Mouse (Mus musculus) kidney, adult 2 months (tissue): ENCODE results near the gene Tmem109. TPM values are rescaled to one million over a fixed set of nuclear protein-coding genes. Genes with fewer than 3 reads are reported as not detected.

Experiments used
- DNase-seq: peaks from one replicate; pipeline ENCODE4 v3.0.0; 2021
- H3K27ac ChIP-seq: fragments of 200-500 bp; 2 replicates; pipeline ENCODE4 v1.5.1; 2012; ENCODE audit warnings: low read depth, low read length, control low read depth, inconsistent platforms; ENCODE audit not compliant: insufficient read depth
- H3K27me3 ChIP-seq: fragments of 200-500 bp; replicated peaks from 2 replicates; pipeline ENCODE4 v1.6.1; 2012; ENCODE audit warnings: mild to moderate bottlenecking, moderate library complexity, low read length, inconsistent platforms; ENCODE audit not compliant: control insufficient read depth, insufficient read depth
- H3K36me3 ChIP-seq: fragments of 200-500 bp; 2 replicates; pipeline ENCODE4 v1.6.1; 2012; ENCODE audit warnings: mild to moderate bottlenecking, moderate library complexity, low read length, inconsistent platforms; ENCODE audit not compliant: control insufficient read depth, insufficient read depth
- H3K4me1 ChIP-seq: fragments of 200-500 bp; 2 replicates; pipeline ENCODE4 v1.6.1; 2011; ENCODE audit warnings: low read length; ENCODE audit not compliant: control insufficient read depth, insufficient read depth
- H3K4me3 ChIP-seq: fragments of 200-500 bp; 2 replicates; pipeline ENCODE4 v1.5.1; 2011; ENCODE audit warnings: mild to moderate bottlenecking, low read depth, low read length, control low read depth; ENCODE audit not compliant: insufficient read depth
- CTCF ChIP-seq: fragments of 200-500 bp; conservative IDR thresholded peaks from 2 replicates; pipeline ENCODE4 v1.5.1; 2011; ENCODE audit warnings: low read depth, mild to moderate bottlenecking, control low read depth, low read length, moderate library complexity, mixed read lengths; ENCODE audit not compliant: insufficient read depth, insufficient read length
- POLR2A ChIP-seq: fragments of 200-500 bp; IDR thresholded peaks from one replicate; pipeline ENCODE4 v1.6.1; 2011; ENCODE audit warnings: low read depth, low read length, control low read depth
- WGBS: fragments of 180-500 bp; shearing (Covaris S2); methylation state at CpG from one replicate; pipeline ENCODE4 v1.1.7; 2018; 5-methylcytosine and 5-hydroxymethylcytosine counted together
- polyA plus RNA-seq: library from polyadenylated mRNA; depleted of rRNA; stranded (reverse); fragments of >200 nt; gene quantifications from 2 replicates; pipeline ENCODE4 v1.2.3, GENCODE M21; 2012; rRNA removed

The Tmem109 gene
- 101 and 124 TPM in 2 replicates for polyA plus RNA-seq

DNA sequence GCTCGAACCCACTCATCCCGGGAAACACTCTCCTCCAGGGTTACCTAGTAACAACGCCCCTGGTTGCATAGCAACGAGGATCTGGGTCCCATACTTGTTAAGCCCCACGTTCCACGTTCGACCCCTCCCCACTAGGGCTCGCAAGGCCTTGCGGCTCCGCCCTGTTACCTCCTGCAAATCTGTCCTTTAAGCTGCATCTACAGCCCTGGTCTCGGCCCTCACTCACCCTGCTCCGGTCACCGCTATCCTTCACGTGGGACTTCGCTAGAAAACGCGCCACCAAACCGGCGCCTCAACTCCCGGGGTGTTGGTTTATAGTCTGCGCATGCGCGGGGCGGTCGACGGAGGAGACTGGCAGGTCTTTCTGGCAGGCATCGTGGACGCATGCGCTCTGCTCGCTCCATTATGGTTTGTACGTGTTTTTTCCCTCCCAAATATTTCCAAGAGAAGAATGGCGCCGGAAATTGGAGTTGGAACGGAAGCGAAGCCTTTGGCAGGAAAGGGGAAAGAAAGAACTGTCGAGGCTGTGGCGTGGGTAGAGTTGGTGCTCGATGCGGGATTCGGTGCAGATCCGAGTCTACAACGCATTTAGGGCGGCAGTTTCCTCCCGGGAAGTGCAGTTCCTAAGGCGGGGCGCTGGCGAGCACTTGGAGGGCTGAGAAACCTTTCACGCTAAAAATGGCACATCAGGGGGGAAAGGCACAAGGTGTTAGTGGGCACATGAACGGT, at the start of gene Tmem109:
TSS of gene Tmem109 (minus strand) at position 576 of the 729 bp plus-strand sequence.
- peak; percentile 36; the same call in 1 of the 2 replicates for TF ChIP-seq CTCF
- TF ChIP-seq POLR2A, result no peak
- DNase-seq, result peak; percentile 96
- no peaks in the 10 kb centered on the region for H3K36me3 ChIP-seq
- WGBS, result under 1% methylated on average over 49 of the region's 49 CpGs
- peak within 1 kb of the TSS; percentile 71 for H3K4me3 ChIP-seq
- H3K4me1 ChIP-seq, result no peaks in the 10 kb centered on the region; the same call in 1 of the 2 replicates
- H3K27me3 ChIP-seq, result no peaks in the 10 kb centered on the region
- peak within 1 kb of the TSS; percentile 80 for H3K27ac ChIP-seq

DNA sequence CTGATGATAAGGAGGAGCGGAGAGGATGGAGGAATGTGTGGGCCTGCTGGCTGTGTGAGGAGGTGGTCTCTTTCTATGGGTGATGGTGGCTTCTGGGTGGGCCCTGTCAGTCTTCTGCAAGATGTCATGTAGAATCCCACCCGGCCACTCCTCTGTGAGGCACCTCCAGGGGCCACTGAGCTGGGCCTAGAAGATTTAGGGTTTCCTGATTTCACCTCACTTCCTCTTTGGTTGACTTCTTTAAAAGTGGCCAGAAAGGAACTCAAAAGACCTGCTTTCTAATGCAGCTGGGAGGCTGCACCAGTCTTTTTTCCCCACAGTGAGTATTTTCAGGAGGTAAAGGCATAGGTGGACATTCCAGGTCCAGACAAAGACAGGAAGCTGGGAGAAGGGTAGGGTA, 48.8 kb upstream of the Tmem109 start:
- Histone ChIP-seq H3K4me1 (peaks cover 10% of the 10 kb centered on the region), H3K27ac (no peak overlapping the region), H3K4me3 (no peak overlapping the region), H3K36me3 (no peaks in the 10 kb centered on the region), H3K27me3 (no peaks in the 10 kb centered on the region)
- TF ChIP-seq CTCF, result no peak
- no peak for TF ChIP-seq POLR2A
- no peak for DNase-seq
- 83% methylated on average over 2 of the region's 2 CpGs for WGBS

DNA sequence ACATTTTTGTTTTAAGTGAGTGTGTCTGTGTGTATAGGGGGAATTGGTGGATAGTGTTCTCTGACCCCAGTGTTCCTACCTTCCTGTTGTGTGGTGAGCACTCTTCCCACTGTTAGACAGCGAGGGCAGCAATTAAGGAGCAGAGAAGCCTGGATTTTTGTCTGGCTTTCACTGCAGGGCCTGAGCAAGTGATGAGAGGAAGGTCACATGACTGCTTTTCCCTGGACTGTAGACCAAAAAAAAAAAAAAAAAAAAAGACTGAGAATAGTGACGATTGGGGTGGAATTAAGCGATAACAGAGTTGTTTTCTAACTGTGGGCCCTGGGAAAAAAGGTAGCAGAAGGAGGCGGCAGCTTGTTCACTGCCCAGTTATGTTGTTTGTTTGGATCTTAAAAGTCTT, 44.9 kb upstream of the Tmem109 start:
- Histone ChIP-seq H3K4me1 (peaks cover 10% of the 10 kb centered on the region), H3K36me3 (no peaks in the 10 kb centered on the region), H3K27ac (no peak overlapping the region), H3K4me3 (no peak overlapping the region), H3K27me3 (no peaks in the 10 kb centered on the region)
- no peak for TF ChIP-seq POLR2A
- no peak for TF ChIP-seq CTCF
- no peak for DNase-seq
- 27% methylated on average over 4 of the region's 4 CpGs for WGBS

DNA sequence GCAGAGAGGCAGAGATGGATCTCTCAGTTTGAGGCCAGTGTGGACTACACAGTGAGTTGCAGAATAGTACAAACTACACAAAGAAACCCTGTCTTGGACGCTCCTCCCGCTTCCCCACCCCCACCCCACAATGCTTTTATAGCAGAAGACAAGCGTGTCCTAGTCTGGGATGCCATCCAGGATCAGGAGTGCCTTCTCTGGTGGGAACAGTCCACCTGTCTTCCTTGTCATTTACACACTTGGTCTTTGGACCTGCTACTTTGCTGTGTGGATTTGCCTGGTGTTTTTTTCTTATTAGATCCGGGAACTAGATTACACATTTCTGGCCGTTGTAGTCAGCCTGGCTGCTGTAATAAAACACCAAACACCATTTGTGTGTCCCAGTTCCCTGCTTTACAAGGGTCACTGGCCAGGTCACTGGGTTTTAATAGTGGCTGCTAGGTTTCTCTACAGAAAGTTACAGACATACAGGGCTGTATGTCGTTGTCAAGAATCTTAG, 44.4 kb upstream of the Tmem109 start:
- 20% methylated on average over 6 of the region's 6 CpGs for WGBS
- DNase-seq, result peak; percentile 73
- Histone ChIP-seq H3K4me3 (no peak overlapping the region), H3K27ac (no peak overlapping the region), H3K4me1 (peaks cover 10% of the 10 kb centered on the region), H3K27me3 (no peaks in the 10 kb centered on the region), H3K36me3 (no peaks in the 10 kb centered on the region)
- TF ChIP-seq POLR2A, result no peak
- no peak for TF ChIP-seq CTCF

DNA sequence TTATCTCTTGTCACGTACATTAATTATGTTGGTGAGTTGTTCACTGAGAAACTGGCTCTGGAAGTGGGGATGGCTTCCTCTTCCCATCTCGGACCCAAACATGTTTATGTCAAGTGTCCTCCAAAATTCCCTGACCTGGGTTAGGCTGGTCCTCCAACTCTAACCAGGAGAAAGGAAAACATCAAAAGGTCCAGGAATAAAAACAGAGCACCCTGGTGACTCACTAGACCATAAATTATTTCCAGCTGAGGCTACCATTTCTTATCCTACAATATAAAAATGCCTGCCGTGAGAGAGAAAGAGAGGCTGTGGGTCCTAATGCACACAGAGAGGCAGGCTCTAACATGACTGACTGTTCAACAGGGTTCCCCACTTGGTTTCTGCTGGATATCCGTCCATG, 42.4 kb upstream of the Tmem109 start:
- Histone ChIP-seq H3K27me3 (no peaks in the 10 kb centered on the region), H3K4me3 (no peak overlapping the region), H3K4me1 (peaks cover 10% of the 10 kb centered on the region), H3K27ac (no peak overlapping the region), H3K36me3 (no peaks in the 10 kb centered on the region)
- TF ChIP-seq POLR2A (no peak), CTCF (no peak)
- WGBS, result 52% methylated on average over 4 of the region's 4 CpGs
- no peak for DNase-seq

DNA sequence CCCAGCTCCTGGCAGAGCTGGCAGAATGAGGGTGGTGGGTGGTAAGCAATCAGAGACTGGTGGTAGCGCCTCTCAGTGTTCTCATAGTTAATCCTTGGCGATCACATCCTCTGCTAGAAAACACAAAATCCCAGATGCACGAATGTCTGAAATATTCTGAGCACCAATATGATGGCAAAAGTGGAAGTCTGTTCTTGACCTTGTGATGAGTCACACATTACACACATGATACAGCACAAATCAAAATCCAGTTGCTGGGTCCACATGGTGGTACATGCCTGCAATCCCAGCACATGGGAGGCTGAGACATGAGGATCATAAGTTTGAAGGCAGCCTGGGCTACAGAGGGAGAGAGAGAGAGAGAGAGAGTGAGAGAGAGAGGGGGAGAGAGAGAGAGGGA, 39.3 kb upstream of the Tmem109 start:
- peaks cover 3% of the 10 kb centered on the region; the same call in 1 of the 2 replicates for H3K4me1 ChIP-seq
- WGBS, result 78% methylated on average over 3 of the region's 3 CpGs

DNA sequence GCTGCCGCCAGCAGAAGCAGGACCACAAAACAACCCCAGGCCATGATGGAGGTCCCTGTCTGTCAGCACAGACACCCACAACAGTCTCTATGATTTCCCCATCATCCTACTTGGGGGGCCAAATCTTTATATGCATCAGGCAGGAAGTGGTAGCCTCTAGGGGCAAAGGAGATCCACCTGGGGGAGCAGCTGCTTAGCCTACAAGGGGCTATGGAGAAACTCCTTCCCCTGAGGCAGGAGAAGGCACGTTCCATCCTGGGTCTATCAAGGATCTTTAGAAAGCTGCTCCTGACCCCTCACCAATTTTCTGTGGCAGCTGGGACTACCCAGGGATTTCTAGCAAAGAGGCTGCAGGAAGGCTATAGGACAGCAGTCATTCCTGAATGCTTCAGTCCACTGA, 38.7 kb upstream of the Tmem109 start, which contains the start of gene Zp1:
TSS of gene Zp1 (minus strand) at position 101 of the 400 bp plus-strand sequence.
- DNase-seq, result no peak
- Histone ChIP-seq H3K4me1 (no peaks in the 10 kb centered on the region), H3K27me3 (no peaks in the 10 kb centered on the region), H3K27ac (no peak within 1 kb of the TSS), H3K36me3 (no peaks in the 10 kb centered on the region), H3K4me3 (no peak within 1 kb of the TSS)
- WGBS, result 67% methylated on average over 2 of the region's 2 CpGs
- no peak for TF ChIP-seq CTCF
- no peak for TF ChIP-seq POLR2A

More for the DNA sequence above, 39.3 kb upstream of the Tmem109 start:
- H3K4me3 ChIP-seq, result no peak overlapping the region
- no peaks in the 10 kb centered on the region for H3K27me3 ChIP-seq
- TF ChIP-seq POLR2A (no peak), CTCF (no peak)
- no peaks in the 10 kb centered on the region for H3K36me3 ChIP-seq
- DNase-seq, result no peak
- H3K27ac ChIP-seq, result no peak overlapping the region
